Mouse (Mus musculus) liver, adult 2 months (tissue): ENCODE results near the gene Tmem86a. TPM values are rescaled to one million over a fixed set of nuclear protein-coding genes. Genes with fewer than 3 reads are reported as not detected.

Experiments
- DNase-seq: peaks from one replicate; pipeline ENCODE4 v3.0.0-alpha.2; 2011; ENCODE audit warnings: low read depth, low spot score; ENCODE audit errors: extremely low read depth
- H3K27ac ChIP-seq: fragments of 200-500 bp; replicated peaks from 2 replicates; pipeline ENCODE4 v1.5.1; 2012; ENCODE audit warnings: low read depth, mild to moderate bottlenecking, control low read depth, inconsistent platforms, low read length; ENCODE audit not compliant: insufficient read depth
- H3K27me3 ChIP-seq: fragments of 200-500 bp; 2 replicates; pipeline ENCODE4 v1.6.1; 2012; ENCODE audit warnings: mild to moderate bottlenecking, moderate library complexity, low read length, inconsistent platforms; ENCODE audit not compliant: control insufficient read depth, insufficient read depth
- H3K36me3 ChIP-seq: fragments of 200-500 bp; 2 replicates; pipeline ENCODE4 v1.6.1; 2012; ENCODE audit warnings: low read length, inconsistent platforms; ENCODE audit not compliant: control insufficient read depth, insufficient read depth
- H3K4me1 ChIP-seq: fragments of 200-500 bp; 2 replicates; pipeline ENCODE4 v1.6.1; 2011; ENCODE audit warnings: low read length; ENCODE audit not compliant: control insufficient read depth, insufficient read depth
- H3K4me3 ChIP-seq: fragments of 200-500 bp; 2 replicates; pipeline ENCODE4 v1.5.1; 2011; ENCODE audit warnings: low read depth, mild to moderate bottlenecking, control low read depth, low read length, moderate library complexity; ENCODE audit not compliant: insufficient read depth
- H3K79me2 ChIP-seq: fragments of 200-500 bp; 2 replicates; pipeline ENCODE4 v1.6.1; 2012; ENCODE audit warnings: inconsistent platforms, mild to moderate bottlenecking, low read length, moderate library complexity; ENCODE audit not compliant: control insufficient read depth, insufficient read depth
- H3K9ac ChIP-seq: fragments of 200-500 bp; 2 replicates; pipeline ENCODE4 v1.6.1; 2012; ENCODE audit warnings: low read depth, mild to moderate bottlenecking, control low read depth, inconsistent platforms, low read length
- CTCF ChIP-seq: fragments of 200-500 bp; IDR thresholded peaks from 2 replicates; pipeline ENCODE4 v1.5.1; 2011; ENCODE audit warnings: low read depth, low read length, control low read depth
- POLR2A ChIP-seq: fragments of 200-500 bp; IDR thresholded peaks from 2 replicates; pipeline ENCODE4 v1.6.1; 2011; ENCODE audit warnings: low read length, control low read depth; ENCODE audit not compliant: insufficient read depth; ENCODE audit errors: extremely low read depth
- WGBS: fragments of 180-500 bp; shearing (Covaris S2); methylation state at CpG from one replicate; pipeline ENCODE4 v1.1.7; 2018; 5-methylcytosine and 5-hydroxymethylcytosine counted together
- polyA plus RNA-seq: library from polyadenylated mRNA; depleted of rRNA; stranded (reverse); fragments of >200 nt; gene quantifications from 2 replicates; pipeline ENCODE4 v1.2.3, GENCODE M21; 2012
- total RNA-seq: library from RNA; depleted of rRNA; stranded (reverse); fragments of >200 nt; gene quantifications from 2 replicates; pipeline ENCODE4 v1.2.3, GENCODE M21; 2014

The Tmem86a gene
- total and polyA plus RNA-seq, 2 experiments, result 5.7 to 16.1 TPM

GRCm38 (mm10) chr7:47015390-47016065 is 34.9 kb upstream of the Tmem86a start:
- Histone ChIP-seq H3K9ac (peak overlapping the region; percentile 19; the same call in 1 of the 2 replicates), H3K4me3 (no peak overlapping the region), H3K27me3 (no peaks in the 10 kb centered on the region), H3K27ac (no peak overlapping the region), H3K4me1 (peaks cover 6% of the 10 kb centered on the region; the same call in 1 of the 2 replicates), H3K79me2 (no peaks in the 10 kb centered on the region), H3K36me3 (no peaks in the 10 kb centered on the region)
- TF ChIP-seq POLR2A (no peak), CTCF (peak; percentile 68)
- WGBS, result 7% methylated on average over 6 of the region's 6 CpGs
- DNase-seq, result peak; percentile 51

GRCm38 (mm10) chr7:47016602-47017001 is 33.8 kb upstream of the Tmem86a start:
- H3K27me3 ChIP-seq, result no peaks in the 10 kb centered on the region
- 82% methylated on average over 3 of the region's 3 CpGs for WGBS
- no peak overlapping the region for H3K27ac ChIP-seq
- no peak for DNase-seq
- no peak overlapping the region for H3K4me3 ChIP-seq
- no peak overlapping the region for H3K9ac ChIP-seq
- no peaks in the 10 kb centered on the region for H3K79me2 ChIP-seq
- H3K36me3 ChIP-seq, result no peaks in the 10 kb centered on the region
- no peak for TF ChIP-seq POLR2A
- no peak for TF ChIP-seq CTCF
- peaks cover 6% of the 10 kb centered on the region; the same call in 1 of the 2 replicates for H3K4me1 ChIP-seq

- Histone ChIP-seq H3K9ac (no peak overlapping the region), H3K4me3 (no peak overlapping the region), H3K27ac (no peak overlapping the region), H3K27me3 (no peaks in the 10 kb centered on the region), H3K36me3 (no peaks in the 10 kb centered on the region), H3K4me1 (peaks cover 6% of the 10 kb centered on the region; the same call in 1 of the 2 replicates), H3K79me2 (no peaks in the 10 kb centered on the region)
- 82% methylated on average over 7 of the region's 7 CpGs for WGBS
- no peak for TF ChIP-seq POLR2A
- no peak for TF ChIP-seq CTCF
- no peak for DNase-seq
These were observed 33.3 kb upstream of the Tmem86a start for GRCm38 (mm10) chr7:47017146-47017545.

DNA sequence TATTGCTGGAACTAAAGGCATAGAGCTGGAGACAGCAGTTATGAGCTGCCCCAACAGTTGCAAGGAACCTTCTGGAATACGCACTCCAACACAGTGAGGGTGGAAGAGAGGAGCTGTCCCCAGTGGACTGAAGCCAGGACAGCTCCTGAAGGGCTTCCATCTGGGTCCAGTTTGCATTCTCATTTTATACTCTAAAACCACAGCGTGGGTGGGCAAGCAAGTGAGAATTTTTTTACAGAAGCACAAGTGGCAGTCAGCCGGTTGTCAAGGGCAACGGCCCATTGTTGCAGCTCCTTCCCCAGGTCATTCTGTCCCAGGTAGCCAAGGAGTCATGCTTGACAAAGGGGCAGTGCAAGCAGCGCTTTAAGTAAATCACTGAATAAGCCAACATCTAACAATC is 30.8 kb upstream of the Tmem86a start:
- Histone ChIP-seq H3K4me1 (0 out of 2 replicates have a peak, but pooled peaks cover 3% of the 10 kb centered on the region), H3K36me3 (no peaks in the 10 kb centered on the region), H3K79me2 (no peaks in the 10 kb centered on the region), H3K4me3 (no peak overlapping the region), H3K27me3 (no peaks in the 10 kb centered on the region), H3K9ac (no peak overlapping the region), H3K27ac (no peak overlapping the region)
- no peak for DNase-seq
- TF ChIP-seq POLR2A (no peak), CTCF (no peak)
- WGBS, result 77% methylated on average over 5 of the region's 5 CpGs

DNA sequence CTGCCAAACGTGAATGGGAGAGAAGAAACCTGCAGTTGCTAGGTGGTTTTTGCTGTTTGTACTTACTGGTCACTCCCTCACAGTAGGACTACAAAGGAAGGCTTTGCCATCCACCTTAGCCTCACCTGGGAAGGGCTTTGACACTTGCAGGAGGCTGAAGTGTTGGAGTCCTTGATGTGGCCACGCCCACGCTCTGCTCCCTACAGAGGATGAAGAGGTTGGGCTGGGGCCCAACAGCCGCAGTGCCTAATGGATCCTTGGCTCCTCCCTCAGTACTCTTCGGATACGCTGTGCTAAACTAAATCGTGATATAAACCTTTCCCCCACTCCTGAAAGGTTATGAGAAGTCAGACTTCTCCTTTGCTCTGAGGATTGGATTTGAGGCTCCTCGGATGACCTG is 29.4 kb upstream of the Tmem86a start:
- no peak overlapping the region for H3K9ac ChIP-seq
- H3K4me1 ChIP-seq, result no peaks in the 10 kb centered on the region
- DNase-seq, result no peak
- WGBS, result 37% methylated on average over 8 of the region's 8 CpGs
- no peak overlapping the region for H3K27ac ChIP-seq
- H3K4me3 ChIP-seq, result no peak overlapping the region
- H3K36me3 ChIP-seq, result no peaks in the 10 kb centered on the region
- H3K79me2 ChIP-seq, result no peaks in the 10 kb centered on the region
- H3K27me3 ChIP-seq, result no peaks in the 10 kb centered on the region
- TF ChIP-seq CTCF (no peak), POLR2A (no peak)

DNA sequence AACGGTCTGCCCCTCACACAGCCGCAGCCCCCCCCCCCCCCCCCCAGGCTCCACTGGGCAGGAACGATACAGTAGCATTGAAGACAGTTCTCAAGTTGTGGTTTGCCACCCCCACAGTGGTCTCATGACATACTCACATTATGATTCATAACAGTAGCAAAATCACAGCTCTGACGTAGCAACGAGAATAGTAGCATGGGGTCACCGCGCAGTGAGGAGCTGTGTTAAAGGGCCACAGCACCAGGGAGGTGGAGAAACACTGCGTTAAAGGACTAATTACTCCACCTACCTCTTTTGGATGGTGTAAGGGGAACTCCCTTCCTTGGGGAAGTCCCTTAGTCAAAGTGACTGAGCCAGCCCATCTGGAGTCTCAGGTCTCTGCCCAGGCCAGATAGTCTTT is 27.9 kb upstream of the Tmem86a start:
- no peak for TF ChIP-seq CTCF
- TF ChIP-seq POLR2A, result no peak
- Histone ChIP-seq H3K27me3 (no peaks in the 10 kb centered on the region), H3K79me2 (no peaks in the 10 kb centered on the region), H3K36me3 (no peaks in the 10 kb centered on the region), H3K27ac (no peak overlapping the region), H3K4me1 (no peaks in the 10 kb centered on the region), H3K4me3 (no peak overlapping the region), H3K9ac (no peak overlapping the region)
- 73% methylated on average over 8 of the region's 8 CpGs for WGBS
- no peak for DNase-seq
